In genomic region chr2:127922036-127922901, GRCm38 (mm10) we compare ENCODE assay signal across 12 mouse cellular contexts.
DNase-seq lines count a peak whose midpoint lies in the region; ATAC-seq and TF ChIP-seq lines count a peak whose summit lies in the region.
"Had no signal": no experiment of that assay in that cellular context is flagged by ENCODE, and none has a peak within 500 bp of the region (broad histone marks: within the 10 kb centered on the region; RNA-seq: fewer than 3 reads in every experiment).

No protein-coding gene starts in this region.

- H3K9me3 ChIP-seq in midbrain, embryonic 13.5 days, result no peaks in the 10 kb centered on the region
- H3K9me3 ChIP-seq: G1E; hindbrain, embryonic 12.5 days had no signal

- DNase-seq in lung, adult 2 months, result peak; percentile 13
- DNase-seq in lung, postnatal 25 days (ENCODE audit: low spot score), result no peak
- peak; percentile 49 for DNase-seq in embryo, embryonic 10.5 days (ENCODE audit: low spot score)
- peak; percentile 39 for DNase-seq in kidney, postnatal 14 days
- peak; percentile 68 for DNase-seq in thymus, postnatal 0 days (ENCODE audit: low spot score)
- DNase-seq in urinary bladder, adult 18-20 months (ENCODE audit: low spot score in 2 of 2), result no peak
- DNase-seq: left cerebral cortex, postnatal 4 days; spleen, adult 18-20 months had no signal

- WGBS in lung, adult 2 months, result 42% methylated on average over 22 of the region's 22 CpGs
- 61% methylated on average over 22 of the region's 22 CpGs for WGBS in midbrain, embryonic 13.5 days

- no peak overlapping the region for H3K4me2 ChIP-seq in midbrain, embryonic 13.5 days (replicated peaks)
- H3K4me2 ChIP-seq: hindbrain, embryonic 12.5 days had no signal

- no peak for TF ChIP-seq POLR2A in lung, adult 2 months (IDR thresholded peaks at IDR 0.05; ENCODE audit: borderline replicate concordance, extremely low read depth, low read depth, low read length)

- no peaks in the 10 kb centered on the region for H3K27me3 ChIP-seq in midbrain, embryonic 13.5 days
- H3K27me3 ChIP-seq: hindbrain, embryonic 12.5 days had no signal

- no peak overlapping the region for H3K4me3 ChIP-seq in lung, adult 2 months (replicated peaks; ENCODE audit: extremely low read depth, low read depth, low read length)
- H3K4me3 ChIP-seq in midbrain, embryonic 13.5 days (replicated peaks), result no peak overlapping the region
- H3K4me3 ChIP-seq: hindbrain, embryonic 12.5 days had no signal

- no peak overlapping the region for H3K9ac ChIP-seq in midbrain, embryonic 13.5 days (replicated peaks)
- H3K9ac ChIP-seq: hindbrain, embryonic 12.5 days had no signal

- peaks cover 5% of the 10 kb centered on the region for H3K4me1 ChIP-seq in lung, adult 2 months (ENCODE audit: control insufficient read depth, insufficient read depth, low read length)
- peaks cover 14% of the 10 kb centered on the region for H3K4me1 ChIP-seq in midbrain, embryonic 13.5 days (replicated peaks)

- TF ChIP-seq CTCF in lung, adult 2 months (IDR thresholded peaks at IDR 0.05; ENCODE audit: insufficient read depth, low read length), result no peak

- ATAC-seq in midbrain, embryonic 13.5 days, result no peak
- no peak for ATAC-seq in inflammation-experienced regulatory T-cells, adult 6 months

- H3K36me3 ChIP-seq in midbrain, embryonic 13.5 days, result no peaks in the 10 kb centered on the region
- H3K36me3 ChIP-seq: G1E; hindbrain, embryonic 12.5 days had no signal

- H3K27ac ChIP-seq in midbrain, embryonic 13.5 days, result no peak overlapping the region
- H3K27ac ChIP-seq: hindbrain, embryonic 12.5 days had no signal

Comparison
In these comparisons a context has a peak if more than half of its experiments do, and no peak if none do; other contexts are left out.
1. DNase-seq: peak in lung, adult 2 months (single experiment), embryo, embryonic 10.5 days (single experiment), kidney, postnatal 14 days (single experiment) and thymus, postnatal 0 days (single experiment); none in lung, postnatal 25 days (single experiment) and urinary bladder, adult 18-20 months (0 of 2).